In the genomic region with DNA sequence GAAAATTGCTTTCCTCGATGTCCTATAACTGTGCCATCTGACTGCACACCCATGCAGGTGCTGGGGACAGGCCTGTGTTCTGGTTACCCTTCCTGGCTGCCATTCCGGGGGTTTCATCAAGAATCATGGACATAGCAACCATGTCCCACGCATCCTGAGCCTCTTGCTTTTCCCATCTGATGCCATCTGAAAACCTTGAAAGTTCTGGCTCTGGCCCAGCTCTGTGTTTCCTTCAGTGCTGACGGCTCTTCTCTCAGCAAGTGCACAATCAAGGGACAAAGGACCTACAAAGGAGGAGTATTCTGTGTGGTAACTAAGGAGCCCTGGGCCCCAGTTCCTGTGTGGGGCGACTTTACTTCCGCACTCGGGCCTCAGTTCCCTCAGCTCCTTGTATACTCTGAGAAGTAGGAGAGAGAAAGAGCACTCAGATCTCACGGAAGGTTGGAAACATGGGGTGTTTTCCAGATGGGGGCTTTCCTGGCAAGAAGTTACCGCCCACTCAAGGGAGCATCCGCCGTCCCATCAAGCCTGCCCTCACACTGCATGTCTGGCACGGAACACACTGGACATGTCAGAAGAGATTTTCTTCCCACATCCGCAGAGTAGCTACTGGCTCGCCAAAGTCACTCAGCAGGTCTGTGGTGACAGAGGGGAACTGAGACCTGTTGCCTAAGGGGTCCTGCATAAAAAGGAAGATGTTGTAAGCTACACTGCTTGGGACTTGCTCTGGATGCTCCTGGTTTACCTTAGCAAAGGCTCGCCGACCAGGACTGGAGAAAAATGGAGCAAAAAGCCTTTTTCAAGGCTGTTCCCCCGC, we compare ENCODE assay signal across 10 mouse cellular contexts. TPM values are rescaled to one million over a fixed set of nuclear protein-coding genes. Genes with fewer than 3 reads are reported as not detected.
DNase-seq lines count a peak whose midpoint lies in the region; ATAC-seq and TF ChIP-seq lines count a peak whose summit lies in the region.
"Had no signal": no experiment of that assay in that cellular context is flagged by ENCODE, and none has a peak within 500 bp of the region (broad histone marks: within the 10 kb centered on the region; RNA-seq: fewer than 3 reads in every experiment).

No protein-coding gene starts in this region.

- peak overlapping the region; percentile 45; the same call in 1 of the 2 replicates for H3K27ac ChIP-seq in liver, embryonic 15.5 days (replicated peaks)
- H3K27ac ChIP-seq: limb, embryonic 15.5 days had no signal

- no peak overlapping the region for H3K4me3 ChIP-seq in liver, embryonic 15.5 days (replicated peaks)
- peak overlapping the region; percentile 41 for H3K4me3 ChIP-seq in E14TG2a.4 (replicated peaks; ENCODE audit: low read length)
- H3K4me3 ChIP-seq: limb, embryonic 15.5 days had no signal

- no peaks in the 10 kb centered on the region for H3K9me3 ChIP-seq in liver, embryonic 15.5 days (replicated peaks)
- H3K9me3 ChIP-seq in E14TG2a.4 (ENCODE audit: low read length): peaks cover 11% of the 10 kb centered on the region; the same call in 1 of the 2 replicates
- H3K9me3 ChIP-seq: limb, embryonic 15.5 days had no signal

- H3K27me3 ChIP-seq in liver, embryonic 15.5 days: no peaks in the 10 kb centered on the region
- H3K27me3 ChIP-seq in E14TG2a.4 (ENCODE audit: insufficient read depth, low read length): no peaks in the 10 kb centered on the region
- H3K27me3 ChIP-seq: limb, embryonic 15.5 days had no signal

- DNase-seq in liver: no peak
- DNase-seq in adrenal gland, postnatal 25 days: peak; percentile 45
- peak; percentile 33 for DNase-seq in naive thymus-derived CD4-positive, alpha-beta T cell, adult 2 months (ENCODE audit: low read depth)
- DNase-seq in urinary bladder, postnatal 36 days (ENCODE audit: low spot score in 2 of 2): no peak
- DNase-seq in kidney, postnatal 4 days: no peak
- DNase-seq: cerebellum, adult 11-12 months; kidney, adult 18-20 months had no signal

- ATAC-seq in liver, embryonic 15.5 days (ENCODE audit: insufficient read depth): no peak

- peak overlapping the region; percentile 25; the same call in 1 of the 2 replicates for H3K4me2 ChIP-seq in liver, embryonic 15.5 days
- H3K4me2 ChIP-seq: limb, embryonic 15.5 days had no signal

- H3K9ac ChIP-seq in liver, embryonic 15.5 days: no peak overlapping the region
- H3K9ac ChIP-seq: limb, embryonic 15.5 days had no signal

- no peaks in the 10 kb centered on the region for H3K36me3 ChIP-seq in liver, embryonic 15.5 days (replicated peaks)
- no peaks in the 10 kb centered on the region for H3K36me3 ChIP-seq in E14TG2a.4 (ENCODE audit: insufficient read depth, low read length)
- H3K36me3 ChIP-seq: limb, embryonic 15.5 days had no signal

- 60% methylated on average over 17 of the region's 17 CpGs for WGBS in liver, embryonic 15.5 days (ENCODE audit: insufficient replicate concordance)

- TF ChIP-seq CTCF in E14TG2a.4 (conservative IDR thresholded peaks at IDR 0.05; ENCODE audit: low read length): no peak

- H3K4me1 ChIP-seq in liver, embryonic 15.5 days (replicated peaks): 0 out of 2 replicates have a peak, but pooled peaks cover 5% of the 10 kb centered on the region
- H3K4me1 ChIP-seq in E14TG2a.4 (replicated peaks; ENCODE audit: low read depth, low read length): peaks cover 17% of the 10 kb centered on the region
- H3K4me1 ChIP-seq: limb, embryonic 15.5 days had no signal

RNA-seq across cellular contexts. Expression of a gene that starts 24.5 kb away (rescaled TPM):
- polyA plus RNA-seq in liver, embryonic 15.5 days (2015; fragmentation: Nextera tagmentation; extraction: Ambion mirVana): 5.0 and 6.3 TPM in 2 replicates
- total RNA-seq in adrenal gland, postnatal 25 days (2021): 16.7 and 18.7 TPM in 2 replicates

RNA-seq across cellular contexts. Expression of a gene that starts 31.8 kb away (rescaled TPM):
- polyA plus RNA-seq in liver, embryonic 15.5 days (2015; fragmentation: Nextera tagmentation; extraction: Ambion mirVana): 8.0 and 8.1 TPM in 2 replicates
- total RNA-seq in adrenal gland, postnatal 25 days (2021): 21.2 and 21.9 TPM in 2 replicates

Comparison
In these comparisons a context has a peak if more than half of its experiments do, and no peak if none do; other contexts are left out.
1. DNase-seq: peak in adrenal gland, postnatal 25 days (single experiment) and naive thymus-derived CD4-positive, alpha-beta T cell, adult 2 months (single experiment); none in liver (single experiment), urinary bladder, postnatal 36 days (0 of 2) and kidney, postnatal 4 days (0 of 2).